Mouse (Mus musculus) C3H10T1/2 (cell line): Measurements from ENCODE around the gene Kif23. TPM values are rescaled to one million over a fixed set of nuclear protein-coding genes. Genes with fewer than 3 reads are reported as not detected.

Experiments used
- polyA plus RNA-seq, 2 experiments: library from polyadenylated mRNA; unstranded; fragments of >200 nt; fragmentation: generic; extraction: Trizol; gene quantifications; one replicate each; pipeline ENCODE4 v1.2.1; 2012; ENCODE audit warnings: missing spikeins in 2 of 2

The Kif23 gene
- 10 to 100 TPM in 1 of 2 experiments, 1 to 10 TPM in 1; 7.9 to 62.3 TPM for polyA plus RNA-seq

DNA sequence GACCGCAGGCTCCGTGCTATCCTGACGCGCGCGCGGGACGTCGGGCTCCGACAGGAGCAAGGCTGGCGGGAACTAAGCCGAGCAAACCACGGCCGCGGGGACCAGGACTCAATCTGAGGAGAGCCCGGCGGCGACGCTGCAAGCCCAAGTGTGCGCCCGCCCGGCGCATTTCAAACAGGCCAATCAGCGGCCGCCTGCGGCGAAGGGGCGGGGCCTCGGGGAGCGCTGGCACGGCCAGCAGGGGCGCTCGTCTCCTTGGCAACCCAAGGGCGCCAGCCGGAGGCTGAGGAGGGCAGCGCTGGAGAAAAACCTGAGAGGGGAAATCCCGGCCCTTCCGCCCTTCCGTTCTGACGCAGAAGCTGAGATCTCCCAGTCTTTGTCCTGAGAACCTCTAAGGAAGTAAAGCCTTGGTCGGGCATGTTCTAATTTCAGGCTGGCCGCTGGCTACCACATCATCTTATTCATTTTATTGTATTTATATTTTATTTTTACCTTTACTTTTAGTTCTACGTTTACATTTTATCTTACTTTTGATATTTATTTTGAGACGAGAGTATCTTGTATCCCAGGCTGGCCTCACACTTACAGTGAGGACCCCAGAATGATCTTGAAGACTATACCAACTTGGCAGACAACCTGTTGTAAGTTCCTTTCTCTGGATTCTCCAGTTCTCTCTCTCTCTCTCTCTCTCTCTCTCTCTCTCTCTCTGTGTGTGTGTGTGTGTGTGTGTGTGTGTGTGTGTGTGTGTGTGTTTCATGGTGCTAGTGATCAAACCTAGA is at the start of gene Kif23:
TSS of gene Kif23 (minus strand) at position 152 of the 779 bp plus-strand sequence.

GRCm38 (mm10) chr9:61914203-61914916 is 32.2 kb downstream of the Kif23 start, which contains the start of gene Rplp1:
TSS of gene Rplp1 (minus strand) at chr9:61914542.

Other genes starting within 250 kb of the Kif23 start
- gene Rplp1, start 32.2 kb downstream of the Kif23 start, polyA plus RNA-seq = over 10,000 TPM; 13,812 to 22,081 TPM
- gene Paqr5, start 80.1 kb upstream of the Kif23 start, polyA plus RNA-seq = under 1 TPM; 0.02 to 0.07 TPM
- 1 to 10 TPM in 1 of 2 experiments, under 1 TPM in 1; 0.36 to 3.3 TPM for gene Glce, start 175.9 kb upstream of the Kif23 start, polyA plus RNA-seq